Mouse (Mus musculus): ENCODE measurements around the gene Krt82. TPM values are rescaled to one million over a fixed set of nuclear protein-coding genes. Genes with fewer than 3 reads are reported as not detected.

Gene Krt82
- total RNA-seq (2021): not detected

GRCm38 (mm10) chr15:101550567-101550966, at the start of gene Krt82:
Gene Krt82, minus strand, starts transcription at chr15:101550667.
- DNase-seq: no peak

GRCm38 (mm10) chr15:101599123-101599522, 48.7 kb upstream of the Krt82 start:
- no peak for DNase-seq
- intact Hi-C loops (cut with DNase I): no loop called here

More at GRCm38 (mm10) chr15:101550567-101550966, at the start of gene Krt82:
- intact Hi-C loops (cut with DNase I): no loop called here

- intact Hi-C loops (cut with DNase I): no loop called here
- no peak for DNase-seq
Observed at GRCm38 (mm10) chr15:101588216-101588615, 37.7 kb upstream of the Krt82 start.

GRCm38 (mm10) chr15:101584456-101584855, 34.0 kb upstream of the Krt82 start:
- no peak for DNase-seq
- intact Hi-C loops (cut with DNase I): no loop called here

GRCm38 (mm10) chr15:101583211-101583965, 32.9 kb upstream of the Krt82 start:
- intact Hi-C loops (cut with DNase I): no loop called here
- DNase-seq: no peak

GRCm38 (mm10) chr15:101581701-101582100, 31.2 kb upstream of the Krt82 start:
- DNase-seq: no peak
- intact Hi-C loops (cut with DNase I): no loop called here

- intact Hi-C loops (cut with DNase I): no loop called here
- no peak for DNase-seq
Observed at GRCm38 (mm10) chr15:101575506-101575905, 25.0 kb upstream of the Krt82 start.

GRCm38 (mm10) chr15:101573796-101574345, 23.4 kb upstream of the Krt82 start, which contains the start of gene Krt75:
Gene Krt75, minus strand, starts transcription at chr15:101573904.
- intact Hi-C loops (cut with DNase I): no loop called here
- no peak for DNase-seq

- intact Hi-C loops (cut with DNase I): no loop called here
- no peak for DNase-seq
Observed at GRCm38 (mm10) chr15:101567780-101568179, 17.3 kb upstream of the Krt82 start.

- intact Hi-C loops (cut with DNase I): no loop called here
- DNase-seq: no peak
Observed at GRCm38 (mm10) chr15:101562850-101563249, 12.4 kb upstream of the Krt82 start, which contains the start of gene Krt90. Gene Krt90, minus strand, starts transcription at chr15:101562950.

- intact Hi-C loops (cut with DNase I): no loop called here
- no peak for DNase-seq
Observed at GRCm38 (mm10) chr15:101558034-101558646, 7.7 kb upstream of the Krt82 start.

GRCm38 (mm10) chr15:101553169-101553568, 2.7 kb upstream of the Krt82 start:
- intact Hi-C loops (cut with DNase I): no loop called here

GRCm38 (mm10) chr15:101552188-101552587, 1.7 kb upstream of the Krt82 start:
- no peak for DNase-seq
- intact Hi-C loops (cut with DNase I): no loop called here

More at GRCm38 (mm10) chr15:101553169-101553568, 2.7 kb upstream of the Krt82 start:
- peak; percentile 3 to 15 for DNase-seq

GRCm38 (mm10) chr15:101544478-101544877, 6.0 kb downstream of the Krt82 start:
- DNase-seq: no peak
- intact Hi-C loops (cut with DNase I): no loop called here

- intact Hi-C loops (cut with DNase I): no loop called here
- no peak for DNase-seq
Observed at GRCm38 (mm10) chr15:101542543-101542942, 7.9 kb downstream of the Krt82 start.

GRCm38 (mm10) chr15:101538580-101538900, 11.9 kb downstream of the Krt82 start:
- intact Hi-C loops (cut with DNase I): loop anchor here (5.0 kb wide), 1 partner anchor 234 kb away; no protein-coding TSS in a partner anchor
- no peak for DNase-seq

- DNase-seq: no peak
- intact Hi-C loops (cut with DNase I): loop anchor here (5.0 kb wide), 1 partner anchor 234 kb away; no protein-coding TSS in a partner anchor
Observed at GRCm38 (mm10) chr15:101537864-101538579, 12.4 kb downstream of the Krt82 start.

- intact Hi-C loops (cut with DNase I): loop anchor here (5.0 kb wide), 1 partner anchor 236 kb away; no protein-coding TSS in a partner anchor
Observed at GRCm38 (mm10) chr15:101536054-101536850, 14.2 kb downstream of the Krt82 start.

GRCm38 (mm10) chr15:101532720-101533119, 17.7 kb downstream of the Krt82 start, which contains the start of gene Krt84:
Gene Krt84, minus strand, starts transcription at chr15:101532820.
- intact Hi-C loops (cut with DNase I): no loop called here
- DNase-seq: no peak

More at GRCm38 (mm10) chr15:101536054-101536850, 14.2 kb downstream of the Krt82 start:
- no peak for DNase-seq

Data from heart, postnatal 36 days (tissue).